Mouse (Mus musculus) Patski (cell line): Measurements from ENCODE around the gene Rabgap1l. TPM values are rescaled to one million over a fixed set of nuclear protein-coding genes. Genes with fewer than 3 reads are reported as not detected.

Source experiments
- ATAC-seq: fragments of 100-300 bp; one replicate; pipeline ENCODE4 v1.8.0; 2021
- CTCF ChIA-PET: fragments of 350-600 bp; sonication (Branson Sonifier 250); formaldehyde crosslinking; loops from one replicate; lab custom pipeline; 2022; ENCODE audit warnings: inconsistent platforms; lab: Charles Lee
- POLR2A ChIA-PET: fragments of 350-600 bp; sonication (Branson Sonifier 250); formaldehyde crosslinking; loops from one replicate; lab custom pipeline; 2022; ENCODE audit warnings: antibody characterized with exemption, inconsistent platforms; lab: Charles Lee
- DNase-seq: peaks from one replicate; pipeline ENCODE4 v3.0.0-alpha.2; 2011; ENCODE audit warnings: low read depth, low spot score
- H3K27me3 ChIP-seq: fragments of 371-371 bp; one replicate; pipeline ENCODE4 v1.5.1; 2021
- CTCF ChIP-seq: fragments of 100-300 bp; IDR thresholded peaks from one replicate; pipeline ENCODE4 v1.5.1; 2021
- in situ Hi-C: fragments of 300-500 bp; cut with MboI; formaldehyde crosslinking; loops from 3 replicates; pipeline ENCODE4 v1.11.1; 2018; ENCODE audit warnings: low pct_unique_long_range_greater_than_20kb, mixed read lengths
- polyA plus RNA-seq: library from polyadenylated mRNA; unstranded; gene quantifications from one replicate; pipeline ENCODE4 v1.2.3, GENCODE M21; 2021

Gene Rabgap1l
- polyA plus RNA-seq, 1 experiment from 2014 or later: 37.6 TPM

DNA sequence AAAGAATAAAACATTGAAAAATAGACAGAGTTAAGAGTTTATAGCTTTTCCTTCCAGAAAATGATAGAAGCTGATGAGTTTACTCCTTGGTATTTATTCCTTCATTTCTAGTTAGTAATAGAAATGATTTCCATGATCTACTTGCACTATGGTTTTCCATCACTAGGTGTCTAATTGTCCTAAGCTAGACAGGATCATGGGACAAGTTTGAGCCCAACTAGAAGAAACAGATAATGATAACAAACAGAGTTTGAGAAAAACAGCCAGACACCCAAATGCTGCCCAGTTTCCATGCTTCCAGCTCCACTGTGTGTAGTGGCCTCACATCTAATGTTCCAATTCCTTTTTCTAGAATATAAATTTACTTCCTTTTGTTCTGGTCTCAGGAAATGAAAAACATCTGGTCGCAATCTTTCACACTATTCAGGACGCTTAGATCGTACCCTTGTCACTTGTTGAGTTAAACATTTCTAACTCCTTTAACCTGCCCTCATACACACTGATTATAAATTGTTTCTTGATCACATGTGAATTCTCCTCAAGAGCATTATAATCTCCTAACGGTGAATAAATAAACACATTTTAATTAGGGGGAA, 384.6 kb downstream of the Rabgap1l start:
- DNase-seq (no peak), ATAC-seq (no peak)
- CTCF ChIA-PET: interaction anchor here (2.6 kb wide), 1 partner anchor 308 kb away, joined by 8 read pairs; no protein-coding TSS in a partner anchor
- H3K27me3 ChIP-seq: no peaks in the 10 kb centered on the region
- TF ChIP-seq CTCF: peak; percentile 21
- POLR2A ChIA-PET: no interaction called here
- in situ Hi-C loops: loop anchor here (5.0 to 25.0 kb wide), 3 partner anchors 154 to 529 kb away; no protein-coding TSS in a partner anchor

DNA sequence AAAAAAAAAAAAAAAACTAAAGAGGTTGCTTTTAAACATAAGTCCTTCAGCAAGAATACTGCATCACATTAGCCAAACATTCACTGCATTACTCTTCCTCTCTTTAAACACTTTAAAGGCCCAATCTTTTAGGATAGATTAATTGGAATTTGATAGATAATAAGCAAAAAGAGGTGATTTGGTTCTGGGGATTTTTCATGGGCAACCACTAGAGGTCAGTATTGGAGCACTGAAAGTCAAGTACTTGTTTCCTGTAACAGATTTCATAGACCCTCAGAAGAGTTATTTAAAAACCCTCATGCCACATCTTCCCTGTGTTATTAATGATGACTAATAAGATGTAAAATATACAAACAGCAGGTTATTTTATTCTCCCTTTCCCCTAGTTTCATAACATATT, 393.6 kb downstream of the Rabgap1l start:
- CTCF ChIA-PET: no interaction called here
- TF ChIP-seq CTCF: peak; percentile 59
- in situ Hi-C loops: no loop called here
- DNase-seq: no peak
- H3K27me3 ChIP-seq: no peaks in the 10 kb centered on the region
- ATAC-seq: no peak
- POLR2A ChIA-PET: no interaction called here

DNA sequence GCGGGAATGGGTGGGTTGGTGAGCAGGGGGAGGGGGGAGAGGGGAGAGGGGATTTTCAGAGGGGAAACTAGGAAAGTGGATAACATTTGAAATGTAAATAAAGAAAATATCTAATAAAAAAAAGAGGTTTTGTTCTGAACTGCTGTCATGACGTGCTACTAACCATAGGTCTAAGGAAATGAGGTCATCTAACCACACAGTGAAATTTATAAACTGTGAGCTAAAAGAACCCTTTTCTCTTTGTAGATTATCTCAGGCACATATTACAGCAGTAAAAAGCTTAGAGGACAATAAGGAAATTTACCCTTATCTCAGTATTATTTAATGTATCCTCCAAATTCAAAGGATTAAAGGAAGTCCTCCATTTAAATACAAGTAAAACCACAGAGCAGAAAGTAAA, 396.0 kb downstream of the Rabgap1l start:
- DNase-seq (no peak), ATAC-seq (no peak)
- in situ Hi-C loops: no loop called here
- H3K27me3 ChIP-seq: no peaks in the 10 kb centered on the region
- no peak for TF ChIP-seq CTCF
- POLR2A ChIA-PET: no interaction called here
- CTCF ChIA-PET: no interaction called here

DNA sequence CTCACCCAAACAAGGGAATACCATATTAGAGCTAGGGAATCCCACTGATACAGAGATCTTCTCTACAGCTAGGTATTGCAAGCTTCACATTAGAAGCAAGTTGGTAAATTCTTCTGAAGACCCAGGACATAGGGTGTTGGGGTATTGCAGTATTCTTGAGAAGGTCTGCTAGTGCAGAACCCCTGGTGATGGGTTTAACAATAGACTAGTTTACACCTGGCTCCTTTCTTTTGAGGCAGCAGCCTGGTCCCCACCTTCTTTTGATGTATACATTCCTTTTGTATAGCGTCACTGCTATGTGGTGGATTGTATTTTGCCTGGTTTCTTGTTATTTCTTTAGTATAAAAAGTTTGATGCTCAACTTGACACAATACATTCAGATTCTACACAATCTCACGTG, 405.6 kb downstream of the Rabgap1l start:
- CTCF ChIA-PET: no interaction called here
- TF ChIP-seq CTCF: no peak
- DNase-seq: no peak
- H3K27me3 ChIP-seq: no peaks in the 10 kb centered on the region
- POLR2A ChIA-PET: no interaction called here
- in situ Hi-C loops: no loop called here
- no peak for ATAC-seq

DNA sequence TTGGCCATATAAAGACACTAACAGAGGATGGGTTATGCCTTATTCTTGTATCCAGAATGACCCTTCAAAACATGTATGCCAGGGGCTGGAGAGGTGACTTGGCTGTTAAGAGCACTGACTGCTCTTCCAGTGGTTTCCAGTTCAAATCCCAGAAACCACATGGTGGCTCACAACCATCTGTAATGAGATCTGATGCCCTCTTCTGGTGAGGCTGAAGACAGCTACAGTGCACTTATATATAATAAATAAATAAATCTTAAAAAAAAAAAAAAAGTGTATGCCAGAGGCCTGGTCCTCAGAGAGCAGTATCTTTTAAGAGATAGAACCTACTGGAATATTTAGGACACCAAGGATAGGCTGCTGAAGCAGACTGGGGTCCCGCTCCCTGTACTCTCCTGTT, 414.6 kb downstream of the Rabgap1l start:
- ATAC-seq (no peak), DNase-seq (no peak)
- no peaks in the 10 kb centered on the region for H3K27me3 ChIP-seq
- TF ChIP-seq CTCF: peak; percentile 58
- ChIA-PET POLR2A (interaction anchor here (0.6 kb wide), 1 partner anchor 164 kb away, joined by 3 read pairs; no protein-coding TSS in a partner anchor), CTCF (interaction anchor here (0.6 to 3.7 kb wide), 18 partner anchors 26 to 338 kb away, joined by 3 to 18 read pairs (median 4); partner anchors contain the start of gene Cacybp)
- in situ Hi-C loops: loop anchor here (5.0 to 10.0 kb wide), 3 partner anchors 151 to 494 kb away; partner anchors contain the start of gene Mrps14

DNA sequence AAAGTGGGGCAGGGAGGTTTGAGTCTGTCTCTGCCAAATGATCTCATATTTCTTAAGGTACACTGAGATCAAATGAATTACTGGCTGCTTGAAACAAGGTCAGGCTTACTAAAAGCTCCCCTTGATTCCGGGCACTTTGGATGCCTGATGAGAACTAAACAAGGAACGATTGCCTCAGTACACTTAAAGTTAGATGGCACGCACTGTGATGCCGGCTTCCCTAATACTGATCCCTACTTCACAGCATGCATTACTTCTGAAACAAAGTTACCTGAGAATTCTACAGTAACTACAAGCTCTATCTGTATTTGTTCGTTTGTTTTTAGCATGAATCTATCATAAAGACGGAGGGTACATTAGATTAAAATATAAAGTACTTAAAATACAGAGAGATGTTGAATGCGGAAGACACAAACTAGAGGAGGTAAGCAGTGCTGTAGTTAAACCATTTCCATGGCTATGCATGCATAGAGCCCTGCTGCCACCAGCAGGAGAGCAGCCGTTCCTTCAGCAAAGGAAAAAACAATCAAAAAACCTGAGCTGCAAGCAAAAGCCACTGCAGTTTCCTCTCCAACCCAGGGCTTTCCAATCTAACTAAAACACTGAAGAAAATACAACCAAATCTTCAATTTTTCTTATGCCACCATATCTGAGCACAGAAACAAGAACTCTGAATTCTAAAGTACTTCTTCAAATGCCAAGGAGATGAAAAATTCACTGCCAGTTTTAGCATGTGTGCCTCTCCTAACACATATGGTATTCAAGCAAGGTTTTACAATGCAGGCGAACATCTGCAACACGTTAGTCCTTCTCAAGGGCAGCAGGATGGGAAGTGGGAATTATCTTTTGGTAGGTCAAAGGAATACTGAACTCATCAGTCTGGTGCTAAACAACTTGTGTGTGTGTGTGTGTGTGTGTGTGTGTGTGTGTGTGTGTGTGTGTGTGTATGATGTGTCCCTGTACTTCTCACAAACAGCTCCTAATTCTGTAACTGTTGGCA, 415.4 kb downstream of the Rabgap1l start:
- DNase-seq: no peak
- TF ChIP-seq CTCF: peak; percentile 94
- in situ Hi-C loops: loop anchor here (5.0 to 10.0 kb wide), 3 partner anchors 150 to 493 kb away; partner anchors contain the start of gene Mrps14
- H3K27me3 ChIP-seq: no peaks in the 10 kb centered on the region
- POLR2A ChIA-PET: interaction anchor here (0.6 to 1.0 kb wide), 2 partner anchors 164 to 165 kb away, joined by 3 to 5 read pairs; partner anchors contain the start of gene Cacybp
- ATAC-seq: peak; percentile 73
- CTCF ChIA-PET: interaction anchor here (0.6 to 3.7 kb wide), 23 partner anchors 11 to 339 kb away, joined by 3 to 18 read pairs (median 4); partner anchors contain the start of gene Cacybp

DNA sequence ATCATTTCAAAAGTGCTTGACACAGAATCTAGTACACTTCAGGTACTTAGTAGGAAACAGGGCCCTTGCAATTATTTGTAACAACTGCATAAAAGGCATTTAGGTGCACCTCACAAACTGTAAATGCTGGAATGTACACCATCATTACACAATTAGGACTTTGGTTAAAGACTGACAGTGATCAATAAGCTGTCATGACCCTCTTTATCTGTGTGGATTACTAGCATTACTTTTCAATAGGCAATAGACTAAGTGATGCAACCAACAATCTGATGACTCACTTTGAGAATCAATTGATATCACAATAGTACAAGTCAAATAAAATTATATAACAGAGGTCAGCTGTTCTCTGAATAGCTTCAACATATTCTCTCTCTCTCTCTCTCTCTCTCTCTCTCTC, 418.5 kb downstream of the Rabgap1l start:
- ChIA-PET POLR2A (no interaction called here), CTCF (interaction anchor here (0.6 kb wide), 1 partner anchor 165 kb away, joined by 3 read pairs; no protein-coding TSS in a partner anchor)
- ATAC-seq (no peak), DNase-seq (no peak)
- no peak for TF ChIP-seq CTCF
- in situ Hi-C loops: loop anchor here (10.0 kb wide), 2 partner anchors 180 to 490 kb away; partner anchors contain the start of gene Mrps14
- no peaks in the 10 kb centered on the region for H3K27me3 ChIP-seq

DNA sequence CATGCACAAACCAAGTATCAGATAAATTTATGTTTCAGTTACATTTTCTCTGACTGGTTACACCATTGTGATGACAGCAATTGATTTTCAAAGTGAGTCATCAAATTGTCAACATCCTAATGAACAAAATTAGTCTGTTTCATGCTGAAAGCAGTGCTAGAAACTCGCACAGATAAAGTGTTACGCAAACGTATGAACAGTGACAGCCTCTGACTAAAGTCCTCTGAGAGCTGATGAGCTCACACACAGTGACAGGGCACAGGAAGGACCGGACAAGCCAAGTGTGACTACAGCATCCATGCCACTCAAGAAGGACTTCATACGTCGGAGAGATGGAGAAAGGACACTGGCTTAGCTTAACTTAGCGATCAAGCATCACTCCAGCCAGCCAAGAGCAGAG, 419.7 kb downstream of the Rabgap1l start:
- POLR2A ChIA-PET: no interaction called here
- CTCF ChIA-PET: no interaction called here
- ATAC-seq (no peak), DNase-seq (no peak)
- no peaks in the 10 kb centered on the region for H3K27me3 ChIP-seq
- in situ Hi-C loops: loop anchor here (10.0 kb wide), 2 partner anchors 179 to 489 kb away; partner anchors contain the start of gene Mrps14
- TF ChIP-seq CTCF: no peak

DNA sequence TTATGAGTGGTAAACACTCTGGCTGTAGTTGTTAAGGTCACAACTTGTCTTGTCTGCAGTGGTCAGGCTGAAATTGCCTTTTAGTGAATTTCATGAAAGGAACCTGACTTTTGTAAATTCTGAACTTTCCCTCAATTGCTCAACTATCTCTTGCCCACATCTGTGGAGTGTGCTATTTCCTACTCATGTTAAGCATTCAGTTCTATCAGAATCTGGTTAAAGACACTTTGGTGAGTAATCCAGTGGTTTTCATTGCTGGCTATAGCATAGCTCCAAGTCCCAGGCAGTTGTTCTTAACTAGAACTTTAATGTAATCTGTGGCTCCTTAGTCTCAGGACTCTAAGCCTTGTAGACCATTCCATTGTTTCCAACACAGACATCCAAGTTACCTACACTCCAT, 421.3 kb downstream of the Rabgap1l start:
- in situ Hi-C loops: loop anchor here (10.0 kb wide), 2 partner anchors 177 to 487 kb away; partner anchors contain the start of gene Mrps14
- DNase-seq (no peak), ATAC-seq (no peak)
- ChIA-PET POLR2A (no interaction called here), CTCF (interaction anchor here (1.8 kb wide), 1 partner anchor 159 kb away, joined by 4 read pairs; the partner anchor contains the start of gene Cacybp)
- H3K27me3 ChIP-seq: no peaks in the 10 kb centered on the region
- TF ChIP-seq CTCF: no peak

DNA sequence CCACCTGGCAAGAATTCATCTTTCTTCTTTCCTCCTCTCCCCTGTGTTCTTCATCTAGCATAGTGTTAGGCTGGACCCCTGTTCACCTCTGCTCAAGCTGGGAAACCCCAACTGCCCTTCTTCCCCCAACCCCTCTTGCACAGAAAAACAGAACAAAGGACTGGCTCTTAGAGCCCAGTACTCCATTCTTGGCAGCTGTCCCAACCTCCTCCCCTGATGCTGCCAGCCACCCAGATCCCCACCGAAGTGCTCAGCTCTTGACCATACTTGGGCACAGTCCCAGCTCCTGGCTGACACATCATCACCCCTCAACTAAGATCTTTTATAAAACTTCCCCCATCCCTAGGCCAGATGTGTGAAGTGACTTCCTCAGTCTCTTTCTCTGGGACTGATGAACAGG, 422.5 kb downstream of the Rabgap1l start:
- ChIA-PET CTCF (interaction anchor here (0.9 to 1.8 kb wide), 2 partner anchors 11 to 158 kb away, joined by 4 read pairs; partner anchors contain the start of gene Cacybp), POLR2A (no interaction called here)
- in situ Hi-C loops: loop anchor here (10.0 kb wide), 2 partner anchors 176 to 486 kb away; partner anchors contain the start of gene Mrps14
- TF ChIP-seq CTCF: no peak
- peak; percentile 35 for ATAC-seq
- no peak for DNase-seq
- H3K27me3 ChIP-seq: no peaks in the 10 kb centered on the region
